Mouse (Mus musculus): ENCODE measurements around the gene Slc35d1.
A peak's percentile ranks its signal among the peaks of the same experiment; 100 is the strongest.
"Not testable (repeated sequence)": the region's sequence is repeated elsewhere in the genome, so short reads cannot be mapped to it uniquely, and the experiment has no call there.

Gene Slc35d1

GRCm38 (mm10) chr4:103180300-103180888, 34.6 kb downstream of the Slc35d1 start:
- no peak for DNase-seq

DNA sequence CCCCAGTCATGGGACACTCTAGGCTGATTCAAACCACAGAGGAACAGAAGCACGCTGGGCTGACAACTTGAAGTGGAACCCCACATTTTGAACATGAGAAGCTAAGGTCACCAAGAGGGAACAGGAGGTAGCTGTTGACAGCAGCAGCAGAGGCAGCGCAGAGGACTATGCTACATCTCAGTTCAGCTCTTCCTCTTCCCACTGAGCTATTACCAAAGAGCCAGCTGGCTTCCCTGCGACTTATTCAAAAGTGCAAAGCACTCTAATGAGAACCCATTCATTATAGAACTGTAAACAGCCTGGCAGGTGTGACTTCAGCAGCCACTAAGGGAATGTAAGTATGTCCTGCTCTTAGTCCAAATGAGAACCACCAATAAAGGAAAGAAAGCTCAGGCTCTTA, 35.4 kb downstream of the Slc35d1 start:
- no peak for DNase-seq

GRCm38 (mm10) chr4:103178635-103179318, 36.2 kb downstream of the Slc35d1 start:
- peak; percentile 57 to 65 for DNase-seq

DNA sequence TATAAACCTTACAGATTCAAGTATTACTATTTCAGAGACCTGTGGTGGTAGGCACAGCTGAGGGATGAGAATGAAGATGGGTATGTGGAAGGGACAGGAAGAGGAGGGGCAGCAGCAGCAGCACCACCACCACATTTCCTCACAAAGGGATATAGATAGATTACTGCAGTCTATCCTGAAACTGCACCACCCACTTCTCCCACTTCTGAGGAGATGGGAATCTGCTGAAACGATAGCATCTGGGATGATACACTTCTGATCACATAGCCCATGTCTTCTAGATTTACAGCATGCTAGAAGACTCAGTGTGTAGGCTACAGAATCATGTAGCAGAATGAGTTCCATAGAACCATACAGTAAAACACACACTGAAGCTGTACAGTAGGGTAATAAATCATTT, 37.3 kb downstream of the Slc35d1 start:
- DNase-seq = no peak

- DNase-seq = no peak
Measured at GRCm38 (mm10) chr4:103174001-103174400, 41.0 kb downstream of the Slc35d1 start.

GRCm38 (mm10) chr4:103173507-103173906, 41.5 kb downstream of the Slc35d1 start:
- no peak for DNase-seq

DNA sequence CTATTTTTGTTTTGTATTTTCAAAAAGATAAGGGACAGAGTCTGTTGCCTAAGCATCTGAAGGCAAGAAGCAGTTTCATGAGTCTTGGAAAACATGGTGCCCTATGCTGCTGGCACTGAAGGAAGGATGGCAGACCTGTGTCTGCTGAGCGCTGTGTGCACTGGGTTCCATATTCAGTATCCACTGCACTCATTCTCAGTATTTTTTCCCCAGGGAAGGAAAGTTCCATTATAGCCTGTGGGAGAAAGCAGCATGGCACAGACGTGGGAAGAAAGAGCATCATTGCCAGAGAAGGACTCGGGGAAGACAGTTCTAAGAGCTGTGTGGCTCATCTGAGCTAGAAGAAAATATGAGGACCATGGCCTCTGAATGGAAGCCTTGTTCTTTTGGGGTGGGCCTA, 43.7 kb downstream of the Slc35d1 start:
- no peak for DNase-seq

GRCm38 (mm10) chr4:103166198-103166597, 48.8 kb downstream of the Slc35d1 start:
- DNase-seq = not testable (repeated sequence)

- no peak for DNase-seq
Measured at GRCm38 (mm10) chr4:103158781-103159180, 56.2 kb downstream of the Slc35d1 start.

DNA sequence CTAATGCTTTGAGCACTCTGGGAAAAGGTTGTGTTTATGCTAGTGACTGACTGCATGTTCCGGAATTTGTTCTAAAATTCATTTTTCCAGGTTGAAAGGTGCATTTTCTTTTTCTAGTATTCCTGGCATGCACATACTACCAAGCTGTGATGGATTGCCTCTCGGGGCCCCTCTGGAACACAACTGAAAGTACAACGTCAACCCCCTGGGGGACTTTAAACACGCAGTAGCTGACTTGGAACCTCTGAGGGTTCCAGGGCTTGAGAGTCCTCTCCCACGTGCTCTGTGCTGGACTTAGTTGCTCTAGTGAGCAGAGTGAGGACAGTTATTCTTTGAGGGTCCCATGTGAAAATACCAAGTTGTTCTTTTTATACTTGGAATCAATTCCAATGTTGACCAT, 63.0 kb downstream of the Slc35d1 start:
- no peak for DNase-seq

DNA sequence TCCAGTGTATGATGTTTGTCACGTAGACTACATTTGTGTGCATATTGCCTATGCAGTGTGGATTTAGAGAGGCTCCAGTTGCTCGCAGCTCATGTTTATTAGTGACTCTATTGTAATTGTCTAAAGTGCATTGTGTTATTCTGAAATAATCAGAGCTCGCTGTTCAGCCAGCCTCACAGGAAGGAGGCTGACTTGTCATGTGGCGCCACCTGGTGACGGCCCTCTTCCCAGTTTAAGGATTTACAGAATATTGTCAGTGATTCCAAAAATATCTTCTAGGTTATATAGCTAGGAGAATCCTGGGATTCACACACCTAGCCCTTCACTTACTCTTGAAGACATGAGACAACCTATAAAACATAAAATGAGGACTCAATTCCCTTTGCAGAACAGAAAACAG, 68.6 kb downstream of the Slc35d1 start:
- peak; percentile 40 to 82 for DNase-seq

GRCm38 (mm10) chr4:103136946-103137345, 78.0 kb downstream of the Slc35d1 start:
- no peak for DNase-seq

- no peak for DNase-seq
Measured at GRCm38 (mm10) chr4:103126533-103126932, 88.4 kb downstream of the Slc35d1 start.

GRCm38 (mm10) chr4:103123606-103124005, 91.4 kb downstream of the Slc35d1 start:
- no peak for DNase-seq

- no peak for DNase-seq
Measured at GRCm38 (mm10) chr4:103123086-103123485, 91.9 kb downstream of the Slc35d1 start.

GRCm38 (mm10) chr4:103120874-103121389, 94.0 kb downstream of the Slc35d1 start:
- no peak for DNase-seq
